Mouse (Mus musculus): ENCODE results near the gene Ksr1.

Ksr1 gene

DNA sequence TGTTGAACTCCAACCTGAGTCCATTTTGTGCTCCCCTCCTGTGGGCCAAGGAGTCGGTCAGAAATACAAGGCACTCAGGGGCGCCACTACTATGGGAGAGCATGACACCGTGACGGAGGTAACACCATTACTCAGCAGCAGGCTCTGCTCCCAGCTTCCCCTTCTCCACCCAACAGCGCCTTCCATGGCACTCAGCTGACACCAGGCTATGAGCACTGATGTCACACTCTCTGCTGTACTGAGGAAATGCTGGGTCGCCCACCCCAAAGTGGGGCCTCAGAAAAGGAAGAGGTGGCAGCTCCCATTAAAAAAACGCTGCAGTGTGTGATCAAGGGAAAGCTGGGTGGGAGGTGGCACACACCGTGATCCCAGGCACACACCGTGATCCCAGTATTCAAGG, 101.0 kb downstream of the Ksr1 start:
- no peak for DNase-seq (ENCODE audit: low read depth, low spot score)

GRCm38 (mm10) chr11:79044798-79045197, 101.4 kb downstream of the Ksr1 start:
- no peak for DNase-seq (ENCODE audit: low read depth, low spot score)

GRCm38 (mm10) chr11:79041908-79042430, 104.2 kb downstream of the Ksr1 start:
- no peak for DNase-seq (ENCODE audit: low read depth, low spot score)

DNA sequence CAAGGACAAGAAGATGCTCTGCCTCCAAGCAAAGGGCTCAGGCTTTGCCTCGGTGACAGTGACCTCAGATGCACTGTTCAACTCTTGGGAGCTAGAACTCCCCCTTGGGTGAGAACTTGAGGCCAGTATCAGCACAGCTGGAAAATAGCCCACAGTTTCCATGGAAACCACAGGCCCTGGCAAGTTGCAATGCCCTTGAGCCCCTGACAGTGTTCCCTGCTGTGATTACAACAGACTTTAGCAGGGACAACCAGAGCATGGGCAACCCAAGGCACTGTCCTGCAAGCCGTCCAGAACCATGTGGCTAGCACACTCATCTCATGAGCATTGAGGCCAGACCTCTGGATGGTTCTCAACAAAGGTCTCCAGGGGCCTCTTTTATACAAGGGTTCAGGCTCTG, 106.7 kb downstream of the Ksr1 start:
- no peak for DNase-seq (ENCODE audit: low read depth, low spot score)

DNA sequence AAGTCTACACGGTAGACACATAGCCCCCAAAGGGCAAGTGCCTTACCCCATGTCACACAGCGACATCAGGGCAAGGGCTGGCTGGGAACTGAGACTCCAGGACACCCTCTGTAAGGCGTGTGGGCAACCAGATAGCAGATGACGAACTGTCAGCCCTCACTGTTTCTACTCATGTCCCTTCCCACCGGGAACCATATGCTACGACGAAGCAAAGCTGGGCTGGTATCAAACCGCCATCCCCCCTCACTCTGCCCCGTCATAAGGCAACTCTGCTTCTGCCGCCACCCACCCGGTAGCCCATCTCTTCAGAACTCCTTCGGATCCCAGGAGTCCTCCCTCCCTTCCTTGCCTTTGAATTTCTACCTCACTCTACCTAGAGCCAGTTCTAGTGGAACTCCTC, 108.7 kb downstream of the Ksr1 start:
- DNase-seq (ENCODE audit: low read depth, low spot score), result no peak

DNA sequence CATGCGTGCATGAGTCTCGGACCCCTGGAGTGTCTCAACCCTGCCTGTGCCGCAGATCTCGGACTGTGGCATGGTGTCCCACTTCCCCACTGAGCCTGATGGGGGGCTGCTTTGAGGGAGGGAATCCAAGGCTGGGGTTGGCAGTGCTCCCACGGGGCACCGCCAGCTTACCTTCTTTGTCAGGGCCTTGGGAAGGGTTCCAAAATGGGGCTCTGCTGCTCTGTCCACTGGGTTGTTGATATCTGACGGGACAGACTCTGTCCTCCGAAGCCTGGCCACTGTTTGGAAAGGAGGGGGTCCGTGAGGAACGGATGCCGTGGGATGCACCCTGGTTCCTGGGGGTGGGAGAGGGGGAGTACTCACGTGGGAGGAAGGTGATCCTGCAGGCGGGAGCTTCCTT, 109.9 kb downstream of the Ksr1 start:
- DNase-seq (ENCODE audit: low read depth, low spot score), result no peak

- no peak for DNase-seq (ENCODE audit: low read depth, low spot score)
Measured at GRCm38 (mm10) chr11:79033636-79034035, 112.6 kb downstream of the Ksr1 start.

DNA sequence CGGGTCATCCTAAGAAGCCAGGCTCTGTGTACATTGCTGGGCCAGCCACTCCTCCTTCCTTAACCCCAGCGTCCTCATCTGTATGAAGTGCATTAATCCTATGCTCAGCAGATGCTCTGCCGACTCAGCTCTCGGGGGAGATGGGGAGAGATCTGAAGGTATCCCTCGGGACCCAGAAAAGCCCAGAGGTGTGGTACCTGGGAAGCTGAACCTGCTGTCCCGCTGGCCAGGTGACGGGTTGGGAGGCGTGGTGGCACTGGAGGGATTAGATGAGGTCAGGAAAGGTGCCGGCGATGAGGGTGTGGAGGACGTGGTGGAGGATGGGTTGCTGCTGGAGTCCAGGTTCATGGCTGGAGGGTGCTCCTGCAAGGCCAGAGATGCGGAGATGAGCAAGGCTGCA, 113.2 kb downstream of the Ksr1 start:
- DNase-seq (ENCODE audit: low read depth, low spot score), result no peak

DNA sequence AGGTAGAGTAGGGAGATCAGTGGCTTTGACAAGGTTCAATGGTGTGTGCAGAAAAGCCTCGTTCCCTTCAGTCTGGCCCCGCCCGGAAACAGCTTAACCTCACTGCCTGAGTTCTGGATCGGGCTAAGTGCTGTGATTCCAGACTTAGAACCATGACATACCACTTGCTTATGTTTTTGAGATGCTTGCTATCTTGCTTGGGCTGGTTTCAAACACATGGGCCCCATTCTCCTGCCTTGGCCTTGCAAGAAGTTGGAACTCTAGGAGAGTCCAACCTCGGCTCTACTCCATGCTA, 114.8 kb downstream of the Ksr1 start:
- DNase-seq (ENCODE audit: low read depth, low spot score), result no peak

GRCm38 (mm10) chr11:79030570-79031451, 115.4 kb downstream of the Ksr1 start:
- peak; percentile 69 for DNase-seq (ENCODE audit: low read depth, low spot score)

- DNase-seq (ENCODE audit: low read depth, low spot score), result no peak
Measured at GRCm38 (mm10) chr11:79023751-79024150, 122.5 kb downstream of the Ksr1 start.

GRCm38 (mm10) chr11:79023342-79023741, 122.9 kb downstream of the Ksr1 start:
- peak; percentile 50 for DNase-seq (ENCODE audit: low read depth, low spot score)

GRCm38 (mm10) chr11:79022836-79023235, 123.4 kb downstream of the Ksr1 start:
- no peak for DNase-seq (ENCODE audit: low read depth, low spot score)

- no peak for DNase-seq (ENCODE audit: low read depth, low spot score)
Measured at GRCm38 (mm10) chr11:79020535-79021045, 125.6 kb downstream of the Ksr1 start.

- no peak for DNase-seq (ENCODE audit: low read depth, low spot score)
Measured at GRCm38 (mm10) chr11:79019839-79020534, 126.2 kb downstream of the Ksr1 start.

DNA sequence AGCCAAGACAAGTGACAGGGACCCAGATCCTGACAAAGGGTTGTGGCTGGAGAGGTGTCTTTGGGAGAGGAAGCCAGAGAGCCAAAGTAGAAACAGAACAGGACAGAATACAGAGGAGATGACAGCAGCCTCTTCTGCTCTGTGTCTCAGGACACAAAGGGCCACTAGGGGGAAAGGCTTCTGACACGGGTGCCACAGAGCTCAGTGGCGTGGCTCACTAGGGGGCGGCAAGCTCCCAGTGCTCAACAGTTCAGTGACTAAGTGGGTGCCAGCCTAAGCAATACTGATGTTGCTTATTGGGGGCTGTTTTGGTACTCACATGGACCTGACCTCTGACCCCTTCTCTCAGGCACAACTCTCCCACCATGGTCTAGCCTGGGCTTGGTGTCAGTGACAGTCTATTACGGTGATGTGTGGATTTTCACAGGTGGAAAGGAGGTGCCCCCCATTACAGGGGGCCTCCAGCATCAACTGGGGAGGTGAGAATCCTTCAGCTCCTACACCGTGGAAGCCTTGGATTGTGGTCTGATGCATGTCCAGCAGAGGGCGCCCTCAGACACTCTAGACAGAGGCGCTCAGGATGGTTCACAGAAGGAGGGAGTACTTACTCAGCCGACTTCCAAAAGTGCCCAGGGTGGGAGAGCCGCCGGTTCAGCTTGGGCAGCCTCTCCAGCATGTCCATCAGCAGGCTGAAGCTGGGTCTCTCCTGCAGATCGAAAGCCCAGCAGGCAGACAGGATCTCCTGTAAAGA, 127.1 kb downstream of the Ksr1 start:
- peak; percentile 67 for DNase-seq (ENCODE audit: low read depth, low spot score)

DNA sequence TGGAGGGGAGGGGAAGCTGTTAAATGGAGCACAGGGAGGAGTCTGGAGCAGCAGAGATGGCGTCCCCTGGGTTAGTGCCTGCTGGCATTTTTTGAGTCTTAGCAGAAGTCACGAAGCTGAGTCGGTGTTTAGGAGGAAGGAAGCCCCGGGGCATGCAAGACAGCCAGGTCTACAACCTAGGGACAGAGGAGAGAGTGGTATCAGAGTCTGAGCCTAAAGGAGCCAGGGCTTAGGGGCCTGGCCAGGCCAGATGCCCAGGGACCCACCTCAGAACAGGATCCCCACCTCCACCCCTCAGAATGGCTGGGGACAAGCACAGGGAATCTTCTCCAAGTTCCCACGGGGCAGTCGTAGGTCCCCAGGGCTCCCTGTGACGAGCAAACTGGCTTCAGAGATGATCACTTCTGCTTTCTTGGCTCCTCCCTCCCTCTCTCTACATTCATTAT, 129.0 kb downstream of the Ksr1 start:
- DNase-seq (ENCODE audit: low read depth, low spot score), result no peak

DNA sequence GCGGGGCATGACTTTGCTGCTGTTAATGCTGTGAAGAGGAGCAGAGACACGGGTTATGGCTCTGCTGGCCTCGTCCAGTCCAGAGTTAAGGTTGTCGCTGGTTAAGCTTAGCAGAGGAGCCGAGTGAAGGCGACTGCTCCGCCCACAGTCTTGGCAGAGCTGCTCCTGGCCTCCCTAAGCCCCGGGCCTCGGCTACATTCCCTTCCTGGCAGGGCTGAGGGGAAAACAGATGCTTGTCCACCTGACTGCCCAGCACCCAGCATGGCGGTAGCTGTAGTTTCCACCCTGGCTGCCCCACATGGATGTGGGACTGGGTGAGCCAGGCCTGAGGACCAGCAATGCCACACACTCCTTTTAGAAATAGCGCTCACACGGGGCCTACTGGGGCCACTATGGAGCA, 130.0 kb downstream of the Ksr1 start:
- no peak for DNase-seq (ENCODE audit: low read depth, low spot score)

DNA sequence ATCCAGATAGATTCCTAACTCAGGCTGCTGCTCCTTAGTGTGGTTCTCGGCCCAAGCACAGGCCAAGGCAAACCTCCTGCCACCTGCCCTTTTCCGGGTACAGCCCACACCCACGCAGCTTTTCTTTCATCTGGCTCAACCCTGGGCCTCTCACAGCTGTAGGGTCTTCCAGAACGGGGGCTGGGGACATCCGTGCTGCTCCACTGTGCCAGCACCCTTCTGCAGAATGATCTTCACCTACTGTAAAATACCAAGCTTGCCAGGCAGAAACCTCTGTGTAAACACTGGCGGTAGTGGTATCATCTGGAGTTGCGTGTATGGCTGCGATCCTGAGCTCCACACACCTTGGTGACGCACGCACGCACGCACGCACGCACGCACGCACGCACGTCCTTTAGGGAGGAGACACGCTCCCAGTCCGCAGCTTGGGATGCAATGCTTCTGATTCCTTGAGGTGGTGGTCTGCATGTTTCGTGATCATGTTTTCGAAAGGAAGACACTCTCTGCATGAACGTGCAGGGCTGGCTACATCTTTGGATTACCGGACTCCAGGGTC, 130.5 kb downstream of the Ksr1 start:
- DNase-seq (ENCODE audit: low read depth, low spot score), result no peak

DNA sequence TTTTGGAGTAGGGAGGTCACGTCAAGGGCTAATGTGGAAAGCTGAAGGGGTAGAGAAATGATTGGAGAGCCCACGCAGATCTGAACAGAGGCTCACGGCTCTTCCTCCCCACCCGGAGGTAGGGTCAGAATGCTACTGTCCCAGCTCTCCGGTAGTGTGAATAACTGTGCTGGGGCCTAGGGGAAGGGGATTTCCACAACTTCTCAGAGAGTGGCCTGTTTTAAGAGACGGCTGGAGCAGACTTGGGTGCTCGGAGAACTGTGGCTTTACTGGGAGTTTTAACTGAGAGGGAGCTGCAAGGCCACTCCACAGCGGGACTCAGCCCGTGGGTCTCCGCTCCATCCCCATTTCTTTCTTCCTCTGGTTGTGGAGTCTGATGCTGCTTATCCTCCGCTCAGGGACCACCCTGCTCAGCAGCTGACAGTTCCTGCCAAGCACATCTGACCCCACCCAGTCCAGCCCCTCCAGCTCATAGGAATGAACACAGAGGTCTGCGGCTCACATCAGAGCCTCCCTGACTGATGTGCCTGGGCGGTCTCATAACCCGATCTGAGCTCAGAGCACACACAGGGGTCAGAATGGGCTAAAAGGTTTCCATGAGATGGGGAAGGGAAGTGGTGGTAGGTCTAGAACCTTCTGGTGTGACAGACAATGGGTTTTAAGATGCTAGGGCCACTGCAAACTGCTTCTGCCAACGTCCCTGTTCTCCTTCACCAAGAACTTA, 131.4 kb downstream of the Ksr1 start:
- no peak for DNase-seq (ENCODE audit: low read depth, low spot score)

DNA sequence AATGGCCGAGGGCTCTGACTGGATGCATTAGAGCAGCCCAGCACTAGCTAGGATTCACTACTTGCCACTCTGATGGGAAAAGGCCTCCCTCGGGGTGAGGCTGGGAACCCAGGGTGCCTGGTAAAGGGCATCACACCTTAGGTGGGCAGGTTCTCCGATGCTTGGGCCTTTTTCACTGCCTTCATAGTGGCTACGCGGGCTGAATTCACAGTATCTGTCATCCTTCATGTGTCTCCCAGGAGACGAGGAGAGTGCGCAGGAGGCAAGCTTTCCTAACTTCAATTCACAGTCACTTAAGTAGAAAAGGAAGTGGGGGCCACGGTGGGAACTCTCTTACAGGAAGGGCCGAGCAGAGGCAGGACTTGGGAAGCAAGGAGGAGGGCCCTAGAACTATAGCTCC, 132.4 kb downstream of the Ksr1 start:
- DNase-seq (ENCODE audit: low read depth, low spot score), result no peak
